Mouse (Mus musculus): ENCODE measurements at regions not wholly inside any gene's neighbourhood (a gene's known extent, or its start where the extent isn't known, plus 50 kb on each side); places are given as distances from the start of the nearest gene placed in this dataset.
A peak's percentile ranks its signal among the peaks of the same experiment; 100 is the strongest.

GRCm38 (mm10) chr15:38586594-38586993 lies 1161.2 kb downstream of the 4930447A16Rik start:
- no peak overlapping the region for H3K4me3 ChIP-seq (ENCODE audit: insufficient read depth, low read length)
- TF ChIP-seq CTCF (IDR thresholded peaks at IDR 0.05; ENCODE audit: low read depth, low read length) (no peak), POLR2A (IDR thresholded peaks at IDR 0.05; ENCODE audit: borderline replicate concordance, low read depth, low read length) (no peak)
- peaks cover 17% of the 10 kb centered on the region for H3K4me1 ChIP-seq (ENCODE audit: control insufficient read depth, insufficient read depth, low read length)
- H3K27ac ChIP-seq (ENCODE audit: insufficient read depth, low read depth, low read length), result no peak overlapping the region

DNA sequence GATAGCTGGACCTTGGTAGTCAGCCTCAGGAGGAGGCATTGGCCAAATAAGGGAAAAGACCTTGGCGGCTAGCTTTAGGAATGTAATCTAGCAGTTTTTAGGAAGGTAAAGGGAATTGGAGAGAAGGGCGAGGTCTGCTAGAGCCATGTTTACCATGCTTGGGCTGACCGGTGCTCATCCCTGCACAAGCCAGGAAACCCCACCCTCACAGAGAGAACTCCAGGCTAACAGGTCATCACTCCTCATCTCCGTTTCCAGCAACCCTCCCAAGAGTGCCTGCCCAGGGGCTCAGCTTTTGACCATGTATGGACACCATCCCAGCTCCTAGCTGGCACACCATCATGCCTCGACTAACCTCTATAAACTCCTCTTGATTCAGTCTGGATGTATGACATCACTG lies 1162.9 kb downstream of the 4930447A16Rik start:
- no peak overlapping the region for H3K4me3 ChIP-seq (ENCODE audit: insufficient read depth, low read length)
- H3K4me1 ChIP-seq (ENCODE audit: control insufficient read depth, insufficient read depth, low read length), result peaks cover 13% of the 10 kb centered on the region
- TF ChIP-seq POLR2A (IDR thresholded peaks at IDR 0.05; ENCODE audit: borderline replicate concordance, low read depth, low read length) (no peak), CTCF (IDR thresholded peaks at IDR 0.05; ENCODE audit: low read depth, low read length) (no peak)
- H3K27ac ChIP-seq (ENCODE audit: insufficient read depth, low read depth, low read length), result no peak overlapping the region

DNA sequence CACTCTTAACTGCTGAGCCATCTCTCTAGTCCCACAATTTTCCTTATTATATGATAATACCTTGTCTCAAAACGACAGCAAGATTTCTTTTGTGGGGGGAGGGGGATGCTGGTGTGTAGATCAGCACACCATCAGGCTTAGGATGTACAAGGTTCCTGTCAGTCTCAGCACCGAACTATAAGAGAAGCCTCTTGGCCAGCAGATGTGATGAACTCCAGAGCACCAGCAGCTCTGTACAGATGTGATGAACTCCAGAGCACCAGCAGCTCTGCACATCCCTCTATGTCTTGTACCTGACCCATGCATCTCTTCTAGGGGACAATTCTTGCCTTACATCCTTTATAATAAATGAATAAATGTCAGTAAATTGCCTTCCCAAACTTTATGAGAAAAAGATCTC lies 1163.7 kb downstream of the 4930447A16Rik start:
- Histone ChIP-seq H3K4me1 (ENCODE audit: control insufficient read depth, insufficient read depth, low read length) (peaks cover 13% of the 10 kb centered on the region), H3K27ac (ENCODE audit: insufficient read depth, low read depth, low read length) (no peak overlapping the region), H3K4me3 (ENCODE audit: insufficient read depth, low read length) (no peak overlapping the region)
- TF ChIP-seq POLR2A (IDR thresholded peaks at IDR 0.05; ENCODE audit: borderline replicate concordance, low read depth, low read length) (no peak), CTCF (IDR thresholded peaks at IDR 0.05; ENCODE audit: low read depth, low read length) (no peak)

GRCm38 (mm10) chr15:38589675-38590074 lies 1164.3 kb downstream of the 4930447A16Rik start:
- peaks cover 16% of the 10 kb centered on the region for H3K4me1 ChIP-seq (ENCODE audit: control insufficient read depth, insufficient read depth, low read length)
- TF ChIP-seq POLR2A (IDR thresholded peaks at IDR 0.05; ENCODE audit: borderline replicate concordance, low read depth, low read length) (no peak), CTCF (IDR thresholded peaks at IDR 0.05; ENCODE audit: low read depth, low read length) (no peak)
- no peak overlapping the region for H3K27ac ChIP-seq (ENCODE audit: insufficient read depth, low read depth, low read length)
- H3K4me3 ChIP-seq (ENCODE audit: insufficient read depth, low read length), result no peak overlapping the region

DNA sequence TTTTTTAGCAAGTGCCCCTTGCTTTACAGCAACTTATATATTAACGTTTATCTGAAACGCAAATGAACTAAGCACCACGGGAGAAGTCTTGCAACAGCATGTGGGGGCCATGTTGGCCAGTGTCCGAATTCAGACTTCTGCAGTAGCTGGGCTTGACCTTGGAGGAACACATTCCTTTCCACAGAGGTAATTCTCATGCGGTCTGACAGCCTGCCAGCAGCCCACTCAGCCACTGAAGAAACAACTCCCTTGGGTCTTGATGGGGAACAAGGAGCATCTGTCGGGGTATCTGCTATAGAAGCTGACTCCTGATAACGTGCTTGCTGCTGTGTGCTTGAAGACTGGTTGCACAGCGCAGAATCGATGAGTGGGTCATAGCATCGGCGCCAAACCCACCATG lies 1168.7 kb downstream of the 4930447A16Rik start:
- Histone ChIP-seq H3K4me3 (ENCODE audit: insufficient read depth, low read length) (no peak overlapping the region), H3K27ac (ENCODE audit: insufficient read depth, low read depth, low read length) (no peak overlapping the region), H3K4me1 (ENCODE audit: control insufficient read depth, insufficient read depth, low read length) (peaks cover 19% of the 10 kb centered on the region)
- no peak for TF ChIP-seq POLR2A (IDR thresholded peaks at IDR 0.05; ENCODE audit: borderline replicate concordance, low read depth, low read length)
- no peak for TF ChIP-seq CTCF (IDR thresholded peaks at IDR 0.05; ENCODE audit: low read depth, low read length)

DNA sequence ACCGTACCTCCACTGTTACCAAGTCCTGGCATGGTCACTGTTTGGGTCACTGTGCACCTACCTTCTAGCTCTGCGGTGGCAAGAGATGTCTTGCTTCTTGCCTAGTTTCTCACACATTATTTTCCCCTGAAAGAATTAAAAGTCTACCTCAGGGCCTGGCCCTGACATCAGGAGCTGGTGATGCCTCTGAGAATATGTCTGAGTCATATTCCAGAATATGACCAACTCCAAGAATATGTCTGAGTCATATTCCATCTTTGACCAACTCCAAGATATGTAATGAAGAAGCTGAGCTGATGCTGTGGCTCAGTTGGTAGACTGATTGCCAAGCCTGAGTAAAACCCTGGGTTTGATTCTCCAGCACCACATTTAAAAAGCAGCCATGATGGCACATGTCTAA lies 1169.4 kb downstream of the 4930447A16Rik start:
- Histone ChIP-seq H3K4me1 (ENCODE audit: control insufficient read depth, insufficient read depth, low read length) (peaks cover 19% of the 10 kb centered on the region), H3K4me3 (ENCODE audit: insufficient read depth, low read length) (no peak overlapping the region), H3K27ac (ENCODE audit: insufficient read depth, low read depth, low read length) (no peak overlapping the region)
- TF ChIP-seq POLR2A (IDR thresholded peaks at IDR 0.05; ENCODE audit: borderline replicate concordance, low read depth, low read length) (no peak), CTCF (IDR thresholded peaks at IDR 0.05; ENCODE audit: low read depth, low read length) (no peak)

GRCm38 (mm10) chr15:38595820-38596219 lies 1170.5 kb downstream of the 4930447A16Rik start:
- Histone ChIP-seq H3K4me3 (ENCODE audit: insufficient read depth, low read length) (no peak overlapping the region), H3K4me1 (ENCODE audit: control insufficient read depth, insufficient read depth, low read length) (peaks cover 22% of the 10 kb centered on the region), H3K27ac (ENCODE audit: insufficient read depth, low read depth, low read length) (no peak overlapping the region)
- TF ChIP-seq POLR2A (IDR thresholded peaks at IDR 0.05; ENCODE audit: borderline replicate concordance, low read depth, low read length) (no peak), CTCF (IDR thresholded peaks at IDR 0.05; ENCODE audit: low read depth, low read length) (no peak)

GRCm38 (mm10) chr15:38597458-38597857 lies 1172.1 kb downstream of the 4930447A16Rik start:
- H3K27ac ChIP-seq (ENCODE audit: insufficient read depth, low read depth, low read length), result no peak overlapping the region
- peaks cover 32% of the 10 kb centered on the region for H3K4me1 ChIP-seq (ENCODE audit: control insufficient read depth, insufficient read depth, low read length)
- no peak overlapping the region for H3K4me3 ChIP-seq (ENCODE audit: insufficient read depth, low read length)

DNA sequence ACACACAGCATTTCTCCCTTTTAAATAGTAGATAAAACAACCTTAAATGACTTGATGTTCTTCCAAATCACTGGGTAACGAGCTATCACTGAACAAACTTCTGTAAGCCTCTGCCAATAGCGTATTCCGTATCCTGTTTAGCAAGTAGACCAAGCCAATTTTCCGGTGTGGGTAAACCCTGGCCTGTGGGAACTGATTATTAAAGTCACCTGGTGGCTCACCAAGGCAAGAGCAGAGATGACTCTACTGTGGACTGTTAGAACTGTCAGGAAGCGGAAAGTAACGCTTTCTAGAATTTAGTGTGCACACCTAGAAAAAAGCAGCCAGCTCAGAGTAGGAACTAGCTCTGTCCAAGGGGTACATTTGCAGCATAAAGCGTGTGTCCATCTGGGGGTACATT lies 1176.1 kb downstream of the 4930447A16Rik start:
- Histone ChIP-seq H3K27ac (ENCODE audit: insufficient read depth, low read depth, low read length) (peak overlapping the region; percentile 77), H3K4me1 (ENCODE audit: control insufficient read depth, insufficient read depth, low read length) (peaks cover 24% of the 10 kb centered on the region), H3K4me3 (ENCODE audit: insufficient read depth, low read length) (peak overlapping the region; percentile 46; the same call in 1 of the 2 replicates)
- TF ChIP-seq CTCF (IDR thresholded peaks at IDR 0.05; ENCODE audit: low read depth, low read length) (no peak), POLR2A (IDR thresholded peaks at IDR 0.05; ENCODE audit: borderline replicate concordance, low read depth, low read length) (no peak)

More at GRCm38 (mm10) chr15:38597458-38597857, 1172.1 kb downstream of the 4930447A16Rik start:
- TF ChIP-seq CTCF (IDR thresholded peaks at IDR 0.05; ENCODE audit: low read depth, low read length), result no peak
- TF ChIP-seq POLR2A (IDR thresholded peaks at IDR 0.05; ENCODE audit: borderline replicate concordance, low read depth, low read length), result no peak

- TF ChIP-seq CTCF (IDR thresholded peaks at IDR 0.05; ENCODE audit: low read depth, low read length) (no peak), POLR2A (IDR thresholded peaks at IDR 0.05; ENCODE audit: borderline replicate concordance, low read depth, low read length) (no peak)
- Histone ChIP-seq H3K4me3 (ENCODE audit: insufficient read depth, low read length) (peak overlapping the region; percentile 46), H3K4me1 (ENCODE audit: control insufficient read depth, insufficient read depth, low read length) (peaks cover 25% of the 10 kb centered on the region), H3K27ac (ENCODE audit: insufficient read depth, low read depth, low read length) (peak overlapping the region; percentile 88)
Observed at GRCm38 (mm10) chr15:38602187-38602870, 1177.0 kb downstream of the 4930447A16Rik start.

Measured in bone marrow macrophage, adult 2 months (primary cell).